Mouse (Mus musculus) CD4-positive, CD25-positive, alpha-beta regulatory T cell, adult 2 months (primary cell): ENCODE measurements around the gene Olfr70.

Experiments
- DNase-seq: peaks from one replicate; pipeline ENCODE4 v3.0.0-alpha.2; 2012; ENCODE audit warnings: low read depth, low spot score

Gene Olfr70

DNA sequence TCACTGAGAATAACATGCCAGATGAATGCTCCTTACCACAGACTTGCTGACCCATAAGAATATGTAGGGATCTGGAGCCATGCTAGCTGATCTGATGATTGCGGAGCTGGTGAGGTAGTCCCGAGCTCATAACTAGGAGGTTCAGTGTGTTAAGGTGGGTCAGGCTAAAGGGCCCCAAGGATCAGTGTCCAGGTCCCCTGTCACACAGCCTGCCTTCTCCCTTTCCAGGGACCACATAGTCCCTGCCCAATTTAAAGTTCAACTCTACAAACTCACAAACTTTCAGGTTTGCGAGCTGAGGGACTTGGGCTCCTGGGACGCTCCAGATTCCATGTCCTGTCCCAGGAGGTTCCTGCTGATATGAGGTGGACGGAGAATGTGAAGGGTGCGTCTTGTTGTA lies at the start of gene Olfr70:
TSS of gene Olfr70 (minus strand) at position 101 of the 400 bp plus-strand sequence.
- no peak for DNase-seq

- peak; percentile 39 for DNase-seq
Observed at GRCm38 (mm10) chr4:43745187-43745586, 44.6 kb upstream of the Olfr70 start.

- DNase-seq, result no peak
Observed at GRCm38 (mm10) chr4:43743099-43743498, 42.5 kb upstream of the Olfr70 start.

DNA sequence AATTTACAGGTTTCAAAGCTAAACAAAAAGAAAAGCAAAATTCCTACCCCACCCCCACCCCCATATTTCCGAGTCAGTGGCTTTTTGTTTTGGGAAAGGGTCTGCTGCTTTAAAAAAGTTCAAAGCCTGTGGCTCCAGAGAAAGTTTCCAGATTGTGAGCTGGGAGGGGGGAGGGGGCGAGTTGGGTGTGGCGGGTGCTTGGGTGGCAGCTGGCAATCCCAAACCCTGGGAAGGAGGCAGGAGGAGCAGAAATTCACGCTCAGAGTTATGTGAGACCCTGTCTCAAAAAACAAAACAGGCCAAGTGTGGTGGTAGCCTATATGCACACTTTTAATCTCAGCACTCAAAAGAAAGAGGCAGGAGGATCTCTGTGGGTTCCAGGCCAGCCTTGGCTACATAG lies 42.0 kb upstream of the Olfr70 start:
- DNase-seq, result no peak

- DNase-seq, result no peak
Observed at GRCm38 (mm10) chr4:43741526-43741925, 40.9 kb upstream of the Olfr70 start.

DNA sequence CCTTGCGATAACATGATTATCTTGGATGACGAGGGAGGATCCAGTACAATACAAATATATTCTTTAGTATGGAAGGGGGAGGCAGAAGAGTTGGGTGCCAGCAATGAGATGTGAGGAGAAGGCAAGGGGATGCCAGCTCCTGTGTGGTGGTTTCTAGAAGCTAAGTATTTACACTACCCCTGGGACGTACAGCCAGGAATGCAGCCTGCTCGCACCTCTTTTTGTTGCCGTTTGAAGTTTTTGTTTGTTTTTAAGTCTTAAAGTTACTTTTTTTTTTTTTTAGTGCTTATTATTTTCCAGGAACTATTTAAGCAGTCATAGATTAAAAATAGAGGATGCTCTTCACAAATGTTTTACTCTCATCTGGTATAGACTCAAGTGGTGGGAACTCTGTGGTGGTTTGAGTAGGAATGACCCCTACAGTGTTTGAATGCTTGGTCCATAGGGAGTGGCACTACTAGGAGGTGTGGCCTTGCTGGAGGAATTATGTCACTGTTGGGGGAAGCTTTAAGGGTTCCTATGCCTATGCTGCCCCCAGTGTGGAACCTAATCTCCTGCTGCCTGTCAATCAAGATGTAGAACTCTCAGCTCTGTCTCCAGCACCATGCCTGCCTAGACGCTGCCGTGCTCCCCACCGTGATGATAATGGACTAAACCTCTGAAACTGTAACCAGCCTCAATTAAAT lies 38.5 kb upstream of the Olfr70 start:
- DNase-seq, result no peak

DNA sequence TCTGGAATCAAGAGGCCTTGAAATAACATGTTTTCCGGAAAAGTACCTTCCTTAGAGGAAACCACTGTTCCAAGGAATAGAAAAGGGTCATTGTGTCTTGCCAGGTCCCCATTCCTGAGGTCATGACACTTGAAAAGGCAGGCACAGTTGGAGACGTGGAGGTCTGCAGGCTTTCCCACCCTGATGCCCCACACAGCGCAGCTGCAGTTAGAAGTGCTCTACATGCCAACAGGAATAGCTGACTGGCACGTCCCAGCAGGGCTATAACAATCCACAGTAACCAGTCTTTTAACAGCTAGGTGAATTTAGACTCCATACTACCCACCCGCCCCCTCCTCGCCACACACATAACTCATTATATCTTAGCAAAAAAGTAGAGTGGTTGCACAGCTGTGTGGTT lies 36.5 kb upstream of the Olfr70 start:
- no peak for DNase-seq

DNA sequence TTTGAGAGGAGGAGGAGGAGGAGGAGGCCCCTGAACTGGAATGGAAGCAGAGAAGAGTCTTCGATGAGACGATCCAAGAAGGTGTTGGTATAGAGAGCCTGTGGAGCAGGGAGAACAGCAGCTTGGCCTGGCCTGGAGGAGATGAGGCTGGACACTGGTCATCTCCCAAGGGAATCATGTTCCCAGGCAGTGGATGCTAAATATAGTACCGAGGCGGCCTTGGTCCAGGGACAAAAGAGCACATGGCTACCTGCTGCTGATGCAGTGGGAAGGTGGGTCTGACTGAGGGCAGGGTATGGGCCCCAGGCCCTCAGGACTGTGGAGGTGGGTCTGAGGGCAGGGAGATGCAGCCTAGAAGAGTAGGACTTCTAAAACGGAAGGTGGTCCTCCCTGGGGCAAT lies 32.6 kb upstream of the Olfr70 start:
- no peak for DNase-seq

DNA sequence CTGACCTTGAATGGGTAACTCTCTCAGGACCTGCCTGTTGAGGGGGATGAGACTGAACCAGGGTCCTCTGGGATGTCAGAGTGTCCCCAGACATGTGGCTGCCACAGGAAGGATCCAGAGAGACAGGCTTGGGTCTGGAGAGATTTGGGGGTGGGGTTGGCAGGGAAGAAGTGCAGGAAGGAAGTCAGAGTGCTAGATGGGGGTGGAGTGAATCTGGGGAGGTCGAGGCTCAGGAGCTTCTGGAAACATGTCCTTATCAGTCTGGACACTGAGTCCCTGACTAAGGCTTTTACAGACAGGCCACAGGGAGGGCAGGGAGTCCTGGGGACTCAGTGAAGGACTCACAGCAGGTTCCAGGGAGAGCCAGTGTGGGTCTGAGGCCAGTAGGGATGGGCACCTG lies 31.6 kb upstream of the Olfr70 start:
- DNase-seq, result no peak

DNA sequence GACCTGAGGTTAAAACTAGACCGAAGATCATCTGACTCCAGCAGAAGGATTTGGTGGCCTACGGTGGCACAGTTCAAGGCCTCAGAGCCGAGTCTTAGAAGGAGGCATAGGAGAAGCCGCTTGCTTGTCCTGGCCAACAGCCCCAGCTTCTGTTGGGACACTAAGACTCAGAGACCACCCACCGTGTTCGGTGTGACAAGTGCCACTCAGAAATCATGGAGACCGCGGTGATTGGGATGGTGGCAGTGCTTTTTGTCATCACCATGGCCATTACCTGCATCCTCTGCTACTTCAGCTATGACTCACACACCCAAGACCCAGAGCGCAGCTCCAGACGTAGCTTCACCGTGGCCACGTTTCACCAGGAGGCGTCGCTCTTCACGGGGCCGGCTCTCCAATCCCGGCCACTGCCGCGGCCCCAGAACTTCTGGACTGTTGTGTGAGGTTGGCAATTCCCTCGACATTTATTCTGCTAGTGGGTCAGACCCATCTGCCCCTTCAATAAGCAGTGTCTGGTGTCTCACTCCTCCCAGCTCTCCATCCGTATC lies 30.2 kb upstream of the Olfr70 start:
- DNase-seq, result no peak

GRCm38 (mm10) chr4:43729794-43730550 lies 29.4 kb upstream of the Olfr70 start, which contains the start of gene Spaar:
Gene Spaar, plus strand, starts transcription at chr4:43730034.
- DNase-seq, result no peak

DNA sequence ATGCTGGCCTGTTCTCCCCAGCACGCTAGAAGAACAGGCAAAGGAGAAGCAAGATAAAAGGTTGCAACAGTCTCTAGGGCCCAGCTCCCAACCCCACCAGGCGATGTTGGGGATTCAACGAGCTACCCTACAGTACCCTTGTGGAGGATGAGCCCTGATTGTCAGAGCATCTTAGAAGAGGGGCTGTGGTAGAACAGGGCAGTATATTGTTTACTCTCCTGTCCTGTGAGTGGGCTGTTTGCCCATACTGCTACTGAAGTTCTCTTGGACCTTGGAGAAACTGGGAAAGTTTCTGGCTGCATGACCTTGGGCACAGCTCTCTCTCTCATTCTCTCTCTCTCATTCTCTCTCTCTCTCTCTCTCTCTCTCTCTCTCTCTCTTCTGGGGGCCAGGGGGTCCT lies 28.5 kb upstream of the Olfr70 start:
- DNase-seq, result no peak

- no peak for DNase-seq
Observed at GRCm38 (mm10) chr4:43728576-43728954, 28.0 kb upstream of the Olfr70 start.

DNA sequence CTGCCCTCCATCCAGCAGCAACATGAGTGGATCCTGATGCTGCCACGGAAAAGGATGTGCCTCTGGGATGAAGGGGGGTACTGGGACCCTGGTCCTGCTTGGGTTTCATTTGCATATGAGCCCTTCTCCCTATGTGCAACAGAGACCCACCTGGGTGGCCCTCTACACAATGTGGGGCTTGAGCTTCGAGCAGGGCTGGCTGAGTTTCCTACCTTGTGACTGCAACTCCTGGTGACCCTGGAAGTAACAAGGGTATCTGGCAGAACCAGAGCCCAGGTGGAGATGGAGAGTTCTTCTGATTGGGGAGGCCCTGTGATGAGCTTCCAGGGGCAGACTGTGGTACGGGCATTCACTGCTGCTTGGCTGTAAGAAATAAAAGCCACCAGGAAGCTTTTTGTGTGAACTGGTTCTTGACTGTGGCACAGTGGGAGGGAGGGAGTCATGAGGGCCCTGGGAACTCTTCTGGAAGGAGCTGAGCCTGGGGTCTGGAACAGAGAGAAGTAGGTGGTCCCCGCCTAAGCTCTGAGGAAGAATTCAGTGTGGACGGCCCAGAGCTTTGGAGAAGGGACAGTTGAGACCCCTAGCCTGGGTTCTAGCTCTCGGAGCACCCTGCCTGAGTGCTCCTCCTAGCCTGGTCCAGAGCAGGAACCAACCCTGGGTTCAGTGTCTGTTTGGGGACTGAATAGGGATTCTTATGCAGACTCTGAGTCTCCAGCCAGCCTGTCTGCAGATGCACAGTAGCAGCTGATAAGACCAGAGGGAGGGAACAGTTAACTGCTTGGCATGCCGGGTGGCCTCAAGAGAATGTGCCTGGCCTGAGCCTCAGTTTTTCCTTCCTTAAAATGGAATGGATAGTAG lies 27.3 kb upstream of the Olfr70 start:
- DNase-seq, result no peak

GRCm38 (mm10) chr4:43726995-43727394 lies 26.4 kb upstream of the Olfr70 start, which contains the start of gene Hrct1:
Gene Hrct1, plus strand, starts transcription at chr4:43727188.
- no peak for DNase-seq

- DNase-seq, result no peak
Observed at GRCm38 (mm10) chr4:43726228-43726993, 25.8 kb upstream of the Olfr70 start.

- peak; percentile 34 for DNase-seq
Observed at GRCm38 (mm10) chr4:43724764-43725163, 24.2 kb upstream of the Olfr70 start.

DNA sequence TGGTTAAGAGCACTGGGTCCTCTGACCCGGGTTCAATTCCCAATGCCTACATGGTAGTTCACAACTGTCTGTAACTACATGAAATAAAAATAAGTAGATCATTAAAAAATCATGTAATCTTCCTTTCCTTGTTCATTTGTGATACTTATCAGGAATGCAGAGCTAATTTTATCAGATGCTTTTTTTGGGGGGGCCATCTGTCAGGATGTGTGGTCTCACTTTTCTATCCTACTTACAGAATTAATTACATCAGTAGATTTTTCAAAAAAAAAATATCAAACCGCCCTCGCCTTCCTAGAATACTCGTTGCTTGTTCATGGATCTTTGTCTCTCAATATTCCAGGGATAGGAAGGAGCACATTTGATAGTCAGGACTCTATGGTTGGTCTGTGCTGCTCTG lies 21.6 kb upstream of the Olfr70 start:
- no peak for DNase-seq

GRCm38 (mm10) chr4:43720491-43721228 lies 20.1 kb upstream of the Olfr70 start:
- no peak for DNase-seq

- DNase-seq, result no peak
Observed at GRCm38 (mm10) chr4:43713652-43714219, 13.1 kb upstream of the Olfr70 start.
